Mouse (Mus musculus): ENCODE measurements around the gene Fan1.
A peak's percentile ranks its signal among the peaks of the same experiment; 100 is the strongest.

Gene Fan1

DNA sequence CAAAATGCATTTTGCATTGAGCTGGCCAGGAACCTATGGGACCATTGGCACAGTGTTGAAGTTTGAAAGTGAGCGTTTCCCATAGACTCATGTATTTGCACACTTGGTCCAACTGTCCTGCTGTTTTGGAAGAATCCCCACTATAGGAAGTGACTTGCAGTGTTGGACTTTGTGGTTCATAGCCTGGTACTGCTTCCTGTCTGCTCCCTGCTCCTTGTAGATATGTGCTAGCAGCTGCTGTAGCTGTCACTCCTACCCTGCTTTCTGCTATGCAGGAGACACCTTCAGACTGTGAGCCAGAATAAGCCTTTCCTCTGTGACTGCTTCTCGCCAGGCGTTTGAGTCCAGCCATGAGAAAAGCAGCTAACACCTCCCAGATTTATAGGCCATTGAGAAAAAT is 42.6 kb downstream of the Fan1 start:
- DNase-seq (ENCODE audit: low spot score in 2 of 2), result no peak

DNA sequence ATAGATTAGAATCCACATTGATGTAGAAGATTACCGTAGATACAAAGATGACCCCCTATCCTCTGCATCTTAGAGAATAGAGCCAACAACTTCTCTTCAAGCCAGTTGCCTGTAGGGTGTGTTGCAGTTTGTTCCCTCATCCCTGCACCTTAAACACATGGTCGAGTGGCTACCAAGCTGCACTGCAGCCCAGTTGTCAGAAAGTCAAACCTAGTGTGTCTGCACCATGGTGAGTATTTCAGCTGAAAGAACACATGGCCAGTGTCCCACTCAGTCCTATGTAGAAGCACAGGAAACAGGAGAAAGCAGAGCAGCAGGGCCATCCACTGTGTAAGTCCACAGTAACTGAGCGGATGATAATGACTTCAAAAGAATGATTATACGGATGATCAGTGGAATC is 46.4 kb downstream of the Fan1 start:
- DNase-seq (ENCODE audit: low spot score in 2 of 2), result no peak

DNA sequence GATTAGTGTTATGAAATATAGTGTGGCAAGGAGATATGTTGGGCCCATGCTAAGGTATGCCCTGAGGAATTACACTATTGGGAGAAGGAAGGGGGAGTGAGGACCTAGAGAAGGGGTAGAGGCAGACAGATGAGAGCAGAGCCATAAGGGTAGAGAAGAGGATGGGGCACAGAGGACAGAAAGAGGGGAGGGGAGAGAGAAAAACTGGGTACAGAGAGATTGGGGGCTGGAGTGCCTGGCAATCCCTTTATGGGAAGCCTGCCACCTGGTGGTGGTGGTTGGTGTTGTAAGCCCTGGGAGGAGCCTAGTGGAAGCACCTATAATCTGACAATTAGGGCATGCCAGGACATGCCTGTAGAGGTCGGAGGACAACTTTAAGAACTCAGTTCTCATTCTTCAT is 47.0 kb downstream of the Fan1 start:
- peak; percentile 78 to 90 for DNase-seq (ENCODE audit: low spot score in 2 of 2)

DNA sequence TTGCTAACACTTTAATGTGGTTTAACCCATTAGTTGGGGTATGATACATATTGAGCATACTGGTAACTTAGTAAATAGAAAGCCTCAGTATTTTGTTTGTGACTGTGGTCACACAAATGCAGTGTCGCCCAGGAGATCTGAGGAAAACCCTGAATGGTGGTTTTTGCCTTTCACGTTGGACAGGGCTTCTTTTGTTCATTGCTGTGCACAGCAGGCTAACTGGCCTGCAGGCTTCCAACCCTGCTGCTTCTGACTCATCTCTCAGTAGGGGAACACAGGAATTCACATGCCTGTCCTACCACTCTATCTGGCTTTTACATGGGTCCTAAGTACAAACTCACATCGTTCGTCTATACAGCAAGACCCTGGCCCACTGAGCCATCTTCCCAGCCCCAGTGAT is 52.2 kb downstream of the Fan1 start:
- DNase-seq (ENCODE audit: low spot score in 2 of 2), result no peak

DNA sequence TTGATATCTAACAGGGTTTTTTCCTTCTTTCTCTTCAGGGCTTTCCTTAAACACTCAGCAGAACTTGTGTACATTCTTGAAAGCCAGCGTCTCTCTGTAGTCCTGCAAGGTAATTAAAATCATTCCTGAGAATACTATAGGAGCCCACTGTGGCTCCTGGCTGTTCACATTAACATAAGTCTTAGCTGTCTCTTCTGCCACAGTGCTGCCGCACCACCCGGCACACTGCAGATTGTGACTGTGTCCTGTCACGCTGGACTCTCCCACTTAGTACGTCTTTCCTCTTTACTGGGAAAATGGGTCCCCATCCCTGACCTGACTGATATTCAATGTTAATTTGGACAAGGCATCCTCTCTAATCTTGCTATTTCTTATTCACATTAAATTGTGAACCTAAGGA is 52.8 kb downstream of the Fan1 start:
- no peak for DNase-seq (ENCODE audit: low spot score in 2 of 2)

DNA sequence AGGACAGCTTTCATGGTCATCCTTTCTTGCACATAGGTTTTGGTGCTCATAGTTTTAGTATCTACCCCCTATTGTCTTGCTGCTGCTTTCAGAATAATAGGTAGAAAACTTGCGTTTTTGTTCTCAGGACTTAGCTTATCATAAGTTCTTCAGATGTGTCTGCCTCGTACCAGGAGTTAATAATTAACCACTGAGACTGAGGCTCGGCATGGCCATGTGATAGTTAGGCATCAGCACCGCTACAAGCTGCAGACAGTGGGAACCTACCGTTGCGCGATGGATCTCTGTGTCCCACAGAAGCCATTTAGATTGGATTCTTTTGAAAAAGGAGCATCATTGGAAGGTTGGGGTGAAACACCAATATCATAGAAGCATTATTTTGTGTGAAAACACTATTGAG is 61.1 kb downstream of the Fan1 start:
- DNase-seq (ENCODE audit: low spot score in 2 of 2), result no peak

DNA sequence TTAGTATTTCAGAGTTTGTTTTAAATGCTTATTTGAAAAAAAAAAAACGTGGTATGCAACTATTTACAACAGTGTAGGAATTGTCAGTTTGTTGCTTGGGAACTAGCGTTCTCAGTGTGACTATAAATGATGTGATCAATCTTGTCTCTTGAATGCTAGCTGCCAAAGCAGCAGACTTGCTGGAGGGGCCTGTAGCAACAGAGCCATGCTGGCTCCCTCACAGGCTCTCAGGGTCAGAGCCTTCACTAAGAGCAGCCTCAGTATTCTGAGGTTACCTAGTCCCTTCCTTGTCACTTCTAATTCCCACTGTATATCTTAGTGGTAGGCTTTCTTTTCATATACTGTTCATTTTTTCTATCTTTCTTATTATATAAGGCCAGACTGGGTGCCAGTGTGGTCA is 63.1 kb downstream of the Fan1 start:
- no peak for DNase-seq (ENCODE audit: low spot score in 2 of 2)

DNA sequence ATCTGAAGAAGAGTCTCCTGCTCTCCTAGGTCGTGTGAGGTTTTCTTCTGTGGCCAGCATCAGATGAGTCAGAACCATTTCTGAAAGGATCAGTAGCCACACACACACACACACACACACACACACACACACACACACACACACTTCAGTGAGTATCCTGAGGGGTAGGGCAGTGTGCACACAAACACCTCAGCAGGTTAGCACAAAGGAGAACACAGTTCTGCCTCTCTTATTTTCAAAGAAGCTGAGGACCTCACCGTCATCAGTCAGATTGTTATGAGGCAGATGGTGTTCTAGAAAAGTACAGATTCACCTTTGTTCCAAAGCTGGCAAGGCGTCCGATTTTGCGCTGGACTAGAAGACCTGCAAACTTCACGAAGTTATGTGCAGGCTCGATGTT is 63.7 kb downstream of the Fan1 start:
- no peak for DNase-seq (ENCODE audit: low spot score in 2 of 2)

Measured in spleen, postnatal 10 days (tissue).